Mouse (Mus musculus): ENCODE data around the gene Ctnnbl1.

Gene Ctnnbl1

GRCm38 (mm10) chr2:157821259-157821658, 84.1 kb downstream of the Ctnnbl1 start:
- no peak for DNase-seq (ENCODE audit: low read depth, low spot score)

GRCm38 (mm10) chr2:157823456-157823855, 86.3 kb downstream of the Ctnnbl1 start:
- no peak for DNase-seq (ENCODE audit: low read depth, low spot score)

GRCm38 (mm10) chr2:157824249-157824648, 87.0 kb downstream of the Ctnnbl1 start:
- no peak for DNase-seq (ENCODE audit: low read depth, low spot score)

GRCm38 (mm10) chr2:157830101-157830500, 92.9 kb downstream of the Ctnnbl1 start:
- DNase-seq (ENCODE audit: low read depth, low spot score): no peak

- no peak for DNase-seq (ENCODE audit: low read depth, low spot score)
These were observed 93.6 kb downstream of the Ctnnbl1 start for GRCm38 (mm10) chr2:157830620-157831354.

GRCm38 (mm10) chr2:157837050-157837449, 99.8 kb downstream of the Ctnnbl1 start:
- DNase-seq (ENCODE audit: low read depth, low spot score): no peak

GRCm38 (mm10) chr2:157838206-157838923, 101.2 kb downstream of the Ctnnbl1 start:
- no peak for DNase-seq (ENCODE audit: low read depth, low spot score)

- no peak for DNase-seq (ENCODE audit: low read depth, low spot score)
These were observed 103.5 kb downstream of the Ctnnbl1 start for GRCm38 (mm10) chr2:157840641-157841078.

- DNase-seq (ENCODE audit: low read depth, low spot score): no peak
These were observed 103.9 kb downstream of the Ctnnbl1 start for GRCm38 (mm10) chr2:157841121-157841520.

- no peak for DNase-seq (ENCODE audit: low read depth, low spot score)
These were observed 107.5 kb downstream of the Ctnnbl1 start for GRCm38 (mm10) chr2:157844746-157845145.

GRCm38 (mm10) chr2:157845831-157846230, 108.6 kb downstream of the Ctnnbl1 start:
- peak; percentile 9 for DNase-seq (ENCODE audit: low read depth, low spot score)

- peak; percentile 28 for DNase-seq (ENCODE audit: low read depth, low spot score)
These were observed 115.9 kb downstream of the Ctnnbl1 start for GRCm38 (mm10) chr2:157853135-157853534.

- DNase-seq (ENCODE audit: low read depth, low spot score): no peak
These were observed 118.6 kb downstream of the Ctnnbl1 start for GRCm38 (mm10) chr2:157855814-157856213.

GRCm38 (mm10) chr2:157857496-157857895, 120.3 kb downstream of the Ctnnbl1 start:
- peak; percentile 6 for DNase-seq (ENCODE audit: low read depth, low spot score)

GRCm38 (mm10) chr2:157858317-157858716, 121.1 kb downstream of the Ctnnbl1 start:
- no peak for DNase-seq (ENCODE audit: low read depth, low spot score)

GRCm38 (mm10) chr2:157859046-157859701, 122.0 kb downstream of the Ctnnbl1 start:
- DNase-seq (ENCODE audit: low read depth, low spot score): no peak

GRCm38 (mm10) chr2:157861273-157861944, 124.2 kb downstream of the Ctnnbl1 start:
- DNase-seq (ENCODE audit: low read depth, low spot score): no peak

GRCm38 (mm10) chr2:157862306-157862705, 125.1 kb downstream of the Ctnnbl1 start:
- DNase-seq (ENCODE audit: low read depth, low spot score): no peak

GRCm38 (mm10) chr2:157867126-157867525, 129.9 kb downstream of the Ctnnbl1 start:
- DNase-seq (ENCODE audit: low read depth, low spot score): no peak

GRCm38 (mm10) chr2:157870247-157870646, 133.0 kb downstream of the Ctnnbl1 start:
- no peak for DNase-seq (ENCODE audit: low read depth, low spot score)

GRCm38 (mm10) chr2:157873223-157873622, 136.0 kb downstream of the Ctnnbl1 start:
- peak; percentile 17 for DNase-seq (ENCODE audit: low read depth, low spot score)

GRCm38 (mm10) chr2:157873691-157874090, 136.5 kb downstream of the Ctnnbl1 start:
- no peak for DNase-seq (ENCODE audit: low read depth, low spot score)
